Mouse (Mus musculus): ENCODE measurements around the gene Nif3l1.

DNA sequence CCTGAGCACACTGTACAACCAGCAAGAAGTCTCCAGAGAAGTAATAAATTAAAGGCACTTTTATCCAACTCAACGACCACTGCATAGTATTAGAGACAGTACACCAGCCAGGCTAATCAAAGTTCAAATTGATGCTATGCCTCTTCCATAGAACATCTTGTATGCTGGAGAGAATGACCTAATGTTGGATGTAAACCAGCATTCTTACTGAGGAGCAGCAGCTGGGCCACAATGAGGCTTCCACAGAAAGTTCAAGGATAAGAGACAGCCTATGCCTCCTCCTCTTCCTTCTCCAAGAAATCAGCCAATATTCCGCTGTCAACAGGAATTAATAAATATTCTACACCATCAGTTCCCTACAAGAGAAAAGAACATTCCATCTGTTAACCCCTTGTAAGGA, 19.0 kb downstream of the Nif3l1 start:
- TF ChIP-seq GATA1 (IDR thresholded peaks at IDR 0.05; ENCODE audit: borderline replicate concordance, low read length) (no peak), FLI1 (IDR thresholded peaks at IDR 0.05; ENCODE audit: low read length) (no peak)
